In the genomic region with DNA sequence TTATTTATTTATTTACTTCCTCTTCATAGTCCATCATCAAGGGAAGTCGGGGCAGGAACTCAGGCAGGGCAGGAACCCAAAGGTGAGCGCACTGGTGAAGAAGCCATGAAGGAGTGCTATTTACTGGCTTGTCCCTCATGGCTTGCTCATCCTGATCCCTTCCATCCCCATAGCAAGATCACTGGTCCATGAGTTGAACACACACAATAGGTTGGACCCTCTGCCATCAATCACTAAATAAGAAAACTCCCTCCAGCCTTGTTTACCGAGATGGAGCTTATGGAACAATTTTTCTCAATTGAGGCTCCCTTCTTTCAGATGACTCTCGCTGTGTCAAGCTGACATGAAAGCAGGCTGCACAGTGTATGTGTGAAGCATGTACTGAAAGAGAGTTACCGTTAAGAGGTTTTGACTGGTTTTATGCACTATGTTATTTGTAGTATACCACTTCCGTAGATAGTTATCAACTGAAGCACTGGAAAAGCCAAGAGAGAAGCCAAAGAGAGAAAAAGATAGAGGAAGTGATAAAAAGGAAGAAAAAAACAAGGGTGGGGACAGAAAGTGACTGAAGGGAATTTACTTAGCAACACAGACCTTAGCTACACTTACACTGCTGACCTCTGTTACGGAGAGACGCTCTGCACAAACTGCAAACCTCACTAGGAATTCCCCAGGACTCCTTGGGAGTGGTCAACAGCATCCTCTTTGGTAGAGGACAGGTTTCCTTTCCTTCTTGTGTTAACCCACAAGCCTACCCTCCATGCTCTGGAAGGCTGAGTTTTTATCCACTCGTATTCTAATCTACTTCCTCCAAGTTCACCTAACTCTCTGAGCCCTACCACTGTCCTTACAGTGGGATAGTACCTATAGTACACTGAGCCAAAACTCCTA, we compare ENCODE assay signal across 17 mouse cellular contexts. TPM values are rescaled to one million over a fixed set of nuclear protein-coding genes. Genes with fewer than 3 reads are reported as not detected.
A peak's percentile ranks its signal among the peaks of the same experiment; 100 is the strongest.
DNase-seq lines count a peak whose midpoint lies in the region; ATAC-seq lines count a peak whose summit lies in the region.
"Had no signal": no experiment of that assay in that cellular context is flagged by ENCODE, and none has a peak within 500 bp of the region (broad histone marks: within the 10 kb centered on the region; RNA-seq: fewer than 3 reads in every experiment).

No protein-coding gene starts in this region.

- H3K27me3 ChIP-seq in heart, embryonic 16.5 days (ENCODE audit: control insufficient read depth, insufficient read depth, low read length): no peaks in the 10 kb centered on the region
- no peaks in the 10 kb centered on the region for H3K27me3 ChIP-seq in heart, embryonic 12.5 days (replicated peaks)
- H3K27me3 ChIP-seq in liver, embryonic 13.5 days: no peaks in the 10 kb centered on the region
- H3K27me3 ChIP-seq: embryonic facial prominence, embryonic 13.5 days; intestine, embryonic 15.5 days; limb, embryonic 13.5 days had no signal

- peak; percentile 58; the same call in 1 of the 2 replicates for ATAC-seq in heart, embryonic 16.5 days (replicated peaks; ENCODE audit: extremely low read depth, insufficient read depth, low FRiP score)
- ATAC-seq in heart, embryonic 12.5 days (ENCODE audit: insufficient number of reproducible peaks, low FRiP score): no peak
- ATAC-seq in liver, embryonic 13.5 days (ENCODE audit: low read depth): peak; percentile 45
- ATAC-seq: forebrain, embryonic 14.5 days; intestine, embryonic 15.5 days had no signal

- peak; percentile 57 for DNase-seq in T-cell, adult 2 months (ENCODE audit: low spot score)
- DNase-seq in liver, embryonic 13.5 days: no peak
- DNase-seq in naive thymus-derived CD4-positive, alpha-beta T cell, adult 2 months (ENCODE audit: low read depth): peak; percentile 82
- no peak for DNase-seq in embryo, embryonic 9.5 days (ENCODE audit: extremely low spot score)
- DNase-seq in left cerebral cortex, adult 18-20 months (ENCODE audit: low spot score in 2 of 2): no peak
- no peak for DNase-seq in spleen, postnatal 4 days (ENCODE audit: low spot score in 2 of 2)
- DNase-seq: cerebellum, postnatal 14 days; gastrocnemius, postnatal 14 days; heart, postnatal 10 days; kidney, postnatal 25 days; lung, postnatal 4 days had no signal

- peak overlapping the region; percentile 50; the same call in 1 of the 2 replicates for H3K27ac ChIP-seq in heart, embryonic 16.5 days (ENCODE audit: low read length)
- H3K27ac ChIP-seq in heart, embryonic 12.5 days (ENCODE audit: poor library complexity, severe bottlenecking): no peak overlapping the region
- peak overlapping the region; percentile 79 for H3K27ac ChIP-seq in liver, embryonic 13.5 days
- H3K27ac ChIP-seq: embryonic facial prominence, embryonic 13.5 days; intestine, embryonic 15.5 days; limb, embryonic 13.5 days had no signal

- H3K36me3 ChIP-seq in heart, embryonic 16.5 days (ENCODE audit: control insufficient read depth, insufficient read depth): no peaks in the 10 kb centered on the region
- no peaks in the 10 kb centered on the region for H3K36me3 ChIP-seq in heart, embryonic 12.5 days
- no peaks in the 10 kb centered on the region for H3K36me3 ChIP-seq in liver, embryonic 13.5 days
- H3K36me3 ChIP-seq: embryonic facial prominence, embryonic 13.5 days; intestine, embryonic 15.5 days; limb, embryonic 13.5 days had no signal

- no peaks in the 10 kb centered on the region for H3K9me3 ChIP-seq in heart, embryonic 16.5 days (replicated peaks; ENCODE audit: control insufficient read depth, low read length)
- H3K9me3 ChIP-seq in heart, embryonic 12.5 days (replicated peaks): no peaks in the 10 kb centered on the region
- no peaks in the 10 kb centered on the region for H3K9me3 ChIP-seq in liver, embryonic 13.5 days (replicated peaks)
- H3K9me3 ChIP-seq: embryonic facial prominence, embryonic 13.5 days; intestine, embryonic 15.5 days; limb, embryonic 13.5 days had no signal

- WGBS in heart, embryonic 16.5 days: 78% methylated on average over 9 of the region's 9 CpGs
- 85% methylated on average over 9 of the region's 9 CpGs for WGBS in heart, embryonic 12.5 days
- 41% methylated on average over 9 of the region's 9 CpGs for WGBS in liver, embryonic 13.5 days (ENCODE audit: insufficient replicate concordance)

- no peak overlapping the region for H3K9ac ChIP-seq in heart, embryonic 16.5 days (ENCODE audit: low read length)
- H3K9ac ChIP-seq in heart, embryonic 12.5 days: no peak overlapping the region
- peak overlapping the region; percentile 48 for H3K9ac ChIP-seq in liver, embryonic 13.5 days
- H3K9ac ChIP-seq: embryonic facial prominence, embryonic 13.5 days; intestine, embryonic 15.5 days; limb, embryonic 13.5 days had no signal

- H3K4me1 ChIP-seq in heart, embryonic 16.5 days (ENCODE audit: control insufficient read depth, insufficient read depth, low read length): peaks cover 13% of the 10 kb centered on the region
- peaks cover 14% of the 10 kb centered on the region for H3K4me1 ChIP-seq in heart, embryonic 12.5 days (replicated peaks)
- H3K4me1 ChIP-seq in liver, embryonic 13.5 days (replicated peaks): peaks cover 54% of the 10 kb centered on the region
- H3K4me1 ChIP-seq: embryonic facial prominence, embryonic 13.5 days; intestine, embryonic 15.5 days had no signal

- H3K4me3 ChIP-seq in heart, embryonic 16.5 days (ENCODE audit: low read length): no peak overlapping the region
- no peak overlapping the region for H3K4me3 ChIP-seq in heart, embryonic 12.5 days
- no peak overlapping the region for H3K4me3 ChIP-seq in liver, embryonic 13.5 days (replicated peaks)
- H3K4me3 ChIP-seq: embryonic facial prominence, embryonic 13.5 days; intestine, embryonic 15.5 days; limb, embryonic 13.5 days had no signal

- H3K4me2 ChIP-seq in heart, embryonic 16.5 days (ENCODE audit: low read depth, low read length): no peak overlapping the region
- no peak overlapping the region for H3K4me2 ChIP-seq in heart, embryonic 12.5 days
- H3K4me2 ChIP-seq in liver, embryonic 13.5 days: 0 out of 2 replicates have a peak overlapping the region, but pooled peaks have one; percentile 20
- H3K4me2 ChIP-seq: embryonic facial prominence, embryonic 13.5 days; intestine, embryonic 15.5 days; limb, embryonic 13.5 days had no signal

RNA-seq across cellular contexts. Expression of a gene that starts 9.5 kb away (rescaled TPM):
- 76.3 and 93.0 TPM in 2 replicates for polyA plus RNA-seq in heart, embryonic 16.5 days (2015; fragmentation: Nextera tagmentation; extraction: Ambion mirVana)
- polyA plus RNA-seq in heart, embryonic 12.5 days (2016; fragmentation: Nextera tagmentation; extraction: Ambion mirVana): 60.0 and 63.3 TPM in 2 replicates
- polyA plus RNA-seq in liver, embryonic 13.5 days (2015; fragmentation: Nextera tagmentation; extraction: Ambion mirVana): 301 and 344 TPM in 2 replicates
- total RNA-seq in left cerebral cortex, adult 18-20 months (2021): 100 to 1,000 TPM; 215 to 235 TPM

Comparison
In these comparisons a context has a peak if more than half of its experiments do, and no peak if none do; other contexts are left out.
1. DNase-seq: peak in T-cell, adult 2 months (single experiment) and naive thymus-derived CD4-positive, alpha-beta T cell, adult 2 months (single experiment); none in liver, embryonic 13.5 days (single experiment), embryo, embryonic 9.5 days (single experiment), left cerebral cortex, adult 18-20 months (0 of 2) and spleen, postnatal 4 days (0 of 2).